Mouse (Mus musculus) CH12.LX (cell line): Measurements from ENCODE around the gene Olfr571. TPM values are rescaled to one million over a fixed set of nuclear protein-coding genes. Genes with fewer than 3 reads are reported as not detected.

Source experiments
- DNase-seq: peaks from one replicate; pipeline ENCODE4 v3.0.0-alpha.2; 2013; ENCODE audit errors: extremely low read depth
- H3K27ac ChIP-seq: 2 replicates; pipeline ENCODE4 v1.5.1; 2012; ENCODE audit warnings: low read depth, mild to moderate bottlenecking, control low read depth, moderate library complexity; ENCODE audit not compliant: insufficient read depth
- H3K27me3 ChIP-seq: replicated peaks from 2 replicates; pipeline ENCODE3; 2012; ENCODE audit warnings: inconsistent platforms
- H3K36me3 ChIP-seq, 2 experiments: replicated peaks in 1 of 2; 2 replicates each; pipeline versions ENCODE3 to v1.6.1; 2012; ENCODE audit warnings: inconsistent platforms in 1 of 2, low read length in 1 of 2, mild to moderate bottlenecking in 1 of 2, mixed read lengths in 1 of 2, moderate library complexity in 1 of 2; ENCODE audit not compliant: control insufficient read depth in 1 of 2, insufficient read depth in 1 of 2
- H3K4me1 ChIP-seq, 2 experiments: 2 replicates each; pipeline ENCODE4 v1.6.1; 2012; ENCODE audit warnings: inconsistent platforms in 1 of 2, moderate library complexity in 1 of 2; ENCODE audit not compliant: insufficient read depth in 2 of 2, control insufficient read depth in 1 of 2
- H3K4me2 ChIP-seq: 2 replicates; pipeline ENCODE4 v1.6.1; 2012; ENCODE audit warnings: low read depth, mild to moderate bottlenecking, control low read depth; ENCODE audit not compliant: poor library complexity, insufficient read depth, severe bottlenecking
- H3K4me3 ChIP-seq, 3 experiments: fragments of 150-350 bp in 1 of 3; sonication (generic) in 1 of 3; replicated peaks in 1 of 3; 2 replicates each; pipeline versions ENCODE3 to v1.5.1; 2011 to 2012; ENCODE audit warnings: low read depth in 2 of 3, low read length in 2 of 3, mild to moderate bottlenecking in 2 of 3, moderate library complexity in 2 of 3, control low read depth in 1 of 3, improper control_type of control experiment in 1 of 3, inconsistent platforms in 1 of 3, mixed read lengths in 1 of 3; ENCODE audit not compliant: poor library complexity in 1 of 3
- H3K79me2 ChIP-seq: replicated peaks from 2 replicates; pipeline ENCODE4 v1.6.1; 2012; ENCODE audit warnings: mild to moderate bottlenecking, moderate library complexity; ENCODE audit not compliant: control insufficient read depth, poor library complexity, insufficient read depth, severe bottlenecking; ENCODE audit errors: extremely low read depth
- H3K9ac ChIP-seq: 2 replicates; pipeline ENCODE4 v1.6.1; 2012; ENCODE audit warnings: low read depth, mild to moderate bottlenecking, control low read depth, moderate library complexity; ENCODE audit not compliant: insufficient read depth
- H3K9me3 ChIP-seq: replicated peaks from 2 replicates; pipeline ENCODE3; 2012; ENCODE audit warnings: low read length, inconsistent platforms, mixed read lengths
- CHD1 ChIP-seq: IDR thresholded peaks from 2 replicates; pipeline ENCODE4 v1.6.1; 2012; ENCODE audit warnings: low read depth, low read length, improper control_type of control experiment, inconsistent platforms
- CHD2 ChIP-seq: IDR thresholded peaks from 2 replicates; pipeline ENCODE4 v1.6.1; 2011; ENCODE audit warnings: low read length, improper control_type of control experiment
- E2F4 ChIP-seq: IDR thresholded peaks from 2 replicates; pipeline ENCODE4 v1.6.1; 2011; ENCODE audit warnings: low read depth, low read length, improper control_type of control experiment; ENCODE audit not compliant: insufficient replicate concordance
- EP300 ChIP-seq: IDR thresholded peaks from 2 replicates; pipeline ENCODE4 v1.6.1; 2011; ENCODE audit warnings: low read length, improper control_type of control experiment
- ETS1 ChIP-seq: conservative IDR thresholded peaks from 2 replicates; pipeline ENCODE4 v1.6.1; 2012; ENCODE audit warnings: low read depth, mild to moderate bottlenecking, inconsistent platforms, low read length, improper control_type of control experiment, moderate library complexity
- GABPA ChIP-seq: IDR thresholded peaks from 2 replicates; pipeline ENCODE4 v1.6.1; 2012; ENCODE audit warnings: low read depth, low read length, improper control_type of control experiment, inconsistent platforms; ENCODE audit not compliant: insufficient replicate concordance
- HCFC1 ChIP-seq: IDR thresholded peaks from 2 replicates; pipeline ENCODE4 v1.6.1; 2012; ENCODE audit warnings: low read depth, mild to moderate bottlenecking, inconsistent platforms, low read length, improper control_type of control experiment
- IRF4 ChIP-seq: IDR thresholded peaks from 2 replicates; pipeline ENCODE4 v1.6.1; 2014; ENCODE audit warnings: low read depth, mild to moderate bottlenecking, inconsistent platforms, low read length, improper control_type of control experiment
- JUND ChIP-seq: conservative IDR thresholded peaks from 2 replicates; pipeline ENCODE4 v1.6.1; 2011; ENCODE audit warnings: low read depth, low read length, improper control_type of control experiment
- MAZ ChIP-seq: IDR thresholded peaks from 2 replicates; pipeline ENCODE4 v1.6.1; 2012; ENCODE audit warnings: low read depth, mild to moderate bottlenecking, inconsistent platforms, low read length, improper control_type of control experiment, moderate library complexity
- MYC ChIP-seq: IDR thresholded peaks from 2 replicates; pipeline ENCODE4 v1.6.1; 2011; ENCODE audit warnings: low read depth, mild to moderate bottlenecking, improper control_type of control experiment, low read length
- NELFE ChIP-seq: IDR thresholded peaks from 2 replicates; pipeline ENCODE4 v1.6.1; 2011; ENCODE audit warnings: low read depth, low read length, improper control_type of control experiment
- NRF1 ChIP-seq: IDR thresholded peaks from 2 replicates; pipeline ENCODE4 v1.6.1; 2014; ENCODE audit warnings: low read depth, mild to moderate bottlenecking, inconsistent platforms, low read length, improper control_type of control experiment, moderate library complexity
- RAD21 ChIP-seq: IDR thresholded peaks from 2 replicates; pipeline ENCODE4 v1.6.1; 2011; ENCODE audit warnings: low read depth, mild to moderate bottlenecking, low read length, improper control_type of control experiment, moderate library complexity
- RCOR1 ChIP-seq: conservative IDR thresholded peaks from 2 replicates; pipeline ENCODE4 v1.6.1; 2012; ENCODE audit warnings: low read depth, mild to moderate bottlenecking, inconsistent platforms, low read length, improper control_type of control experiment
- SIN3A ChIP-seq: IDR thresholded peaks from 2 replicates; pipeline ENCODE4 v1.6.1; 2012; ENCODE audit warnings: low read length, improper control_type of control experiment, inconsistent platforms
- TBP ChIP-seq: conservative IDR thresholded peaks from 2 replicates; pipeline ENCODE4 v1.6.1; 2011; ENCODE audit warnings: low read depth, low read length, improper control_type of control experiment
- TCF12 ChIP-seq: IDR thresholded peaks from 2 replicates; pipeline ENCODE4 v1.6.1; 2014; ENCODE audit warnings: low read depth, mild to moderate bottlenecking, inconsistent platforms, low read length, improper control_type of control experiment
- USF2 ChIP-seq: conservative IDR thresholded peaks from 2 replicates; pipeline ENCODE4 v1.6.1; 2011; ENCODE audit warnings: low read depth, low read length, improper control_type of control experiment
- ZKSCAN1 ChIP-seq: IDR thresholded peaks from 2 replicates; pipeline ENCODE4 v1.6.1; 2012; ENCODE audit warnings: low read depth, inconsistent platforms, low read length, improper control_type of control experiment, borderline replicate concordance
- dilution Hi-C: fragments of 300-500 bp; cut with MboI; formaldehyde crosslinking; loops from 2 replicates; pipeline ENCODE4 v1.14.3; 2020; ENCODE audit warnings: low sequenced_read_pairs; ENCODE audit not compliant: extremely low pct_unique_long_range_greater_than_20kb, extremely low pct_ligation_motif_present
- in situ Hi-C: fragments of 300-500 bp; cut with MboI; formaldehyde crosslinking; loops from 3 replicates; pipeline ENCODE4 v1.14.3; 2019; ENCODE audit warnings: low sequenced_read_pairs, low pct_ligation_motif_present, low pct_unique_long_range_greater_than_20kb, mixed read lengths
- polyA plus RNA-seq: library from polyadenylated mRNA; unstranded; fragments of >175 nt; gene quantifications from 2 replicates; pipeline ENCODE4 v1.2.1, GENCODE M21; 2012; ENCODE audit warnings: low read depth; ENCODE audit not compliant: insufficient read length
- total RNA-seq, 2 experiments: library from RNA; depleted of rRNA; stranded (reverse); fragments of 300-350 nt in 1 of 2; fragments of >200 nt in 1 of 2; gene quantifications; 2 replicates each; pipeline ENCODE4 v1.2.3; 2012 to 2014

The Olfr571 gene
- total and polyA plus RNA-seq, 3 experiments, result not detected

- Histone ChIP-seq H3K36me3 (no peaks in the 10 kb centered on the region), H3K9me3 (no peaks in the 10 kb centered on the region), H3K9ac (no peak within 1 kb of the TSS), H3K4me2 (no peak within 1 kb of the TSS), H3K79me2 (no peaks in the 10 kb centered on the region), H3K27ac (no peak within 1 kb of the TSS), H3K4me1 (no peaks in the 10 kb centered on the region), H3K4me3 (no peak within 1 kb of the TSS), H3K27me3 (no peaks in the 10 kb centered on the region)
- dilution Hi-C loops (no loop called here), in situ Hi-C loops (no loop called here)
- TF ChIP-seq RAD21 (no peak), TBP (no peak), RCOR1 (no peak), ZKSCAN1 (no peak), NRF1 (no peak), TCF12 (no peak)
- no peak for DNase-seq
These were observed 26.6 kb downstream of the Olfr571 start, which contains the start of gene Olfr569 for GRCm38 (mm10) chr7:102890782-102891181. Gene Olfr569 (minus strand): TSS chr7:102890882.

DNA sequence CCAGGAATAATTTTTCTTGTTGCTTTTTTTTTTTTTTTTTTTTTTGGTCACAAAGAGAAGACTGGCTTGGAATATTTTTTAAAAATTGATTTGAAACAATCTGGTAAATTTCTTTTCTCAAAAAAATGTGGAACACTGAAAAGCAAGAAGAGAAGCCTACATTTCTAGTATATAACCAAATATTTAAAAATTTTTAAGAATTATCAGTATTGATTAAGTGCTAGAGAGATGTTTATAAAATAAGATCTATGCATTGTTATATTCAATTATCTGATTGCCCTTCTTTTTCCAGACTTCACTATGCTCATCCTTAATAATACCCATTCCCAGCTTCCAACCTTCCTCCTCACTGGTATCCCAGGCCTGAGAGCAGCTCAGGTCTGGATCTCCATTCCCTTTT lies 40.5 kb downstream of the Olfr571 start, which contains the start of gene Olfr568:
Gene Olfr568, plus strand, starts transcription at position 301 of the 400 bp plus-strand sequence.
- no peaks in the 10 kb centered on the region for H3K27me3 ChIP-seq
- TF ChIP-seq SIN3A (no peak), EP300 (no peak), CHD1 (no peak), GABPA (no peak), MYC (no peak), TBP (no peak), E2F4 (no peak), MAZ (no peak), CHD2 (no peak), IRF4 (no peak), HCFC1 (no peak), USF2 (no peak), ETS1 (no peak), JUND (no peak), NELFE (no peak)

More for the DNA sequence above, 40.5 kb downstream of the Olfr571 start, which contains the start of gene Olfr568:
- H3K4me3 ChIP-seq, result no peak within 1 kb of the TSS
- no peaks in the 10 kb centered on the region for H3K79me2 ChIP-seq
- peaks cover 0 to 6% of the 10 kb centered on the region in 2 experiments; a peak in 2 of 4 replicates for H3K4me1 ChIP-seq
- no peak within 1 kb of the TSS; the same call in 1 of the 2 replicates for H3K4me2 ChIP-seq
- H3K27ac ChIP-seq, result no peak within 1 kb of the TSS
- DNase-seq, result no peak
- in situ Hi-C loops, result no loop called here
- no peak within 1 kb of the TSS for H3K9ac ChIP-seq
- H3K36me3 ChIP-seq, result no peaks in the 10 kb centered on the region
- H3K9me3 ChIP-seq, result no peaks in the 10 kb centered on the region
- dilution Hi-C loops, result no loop called here
